Mouse (Mus musculus): ENCODE data around the gene Myt1l. TPM values are rescaled to one million over a fixed set of nuclear protein-coding genes. Genes with fewer than 3 reads are reported as not detected.

Myt1l gene
- total RNA-seq, 4 experiments from 2014 or later = 184 to 212 (median 200) TPM

DNA sequence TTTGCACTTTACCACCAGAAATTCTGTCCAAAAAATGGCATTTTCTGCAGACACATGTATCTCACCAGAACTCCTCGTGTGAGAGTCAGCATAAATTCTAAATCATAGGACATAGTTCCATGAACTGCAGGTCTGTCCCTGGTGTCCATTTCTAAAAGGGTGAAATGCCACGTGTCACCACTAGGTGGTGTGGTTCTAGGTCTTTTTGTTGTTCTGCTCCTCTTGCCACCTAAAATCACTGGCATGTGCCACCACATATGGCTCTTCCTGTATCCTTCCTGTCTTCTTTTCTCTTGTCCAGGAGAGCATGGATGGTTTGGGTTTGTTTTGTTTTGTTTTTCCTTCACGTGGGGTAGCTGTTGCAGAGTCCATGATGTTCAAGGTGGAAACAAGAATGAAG lies 366.5 kb downstream of the Myt1l start:
- peak in 1 of 2 experiments; percentile 53 for DNase-seq (ENCODE audit: low spot score in 2 of 2)

- no peak for DNase-seq (ENCODE audit: low spot score in 2 of 2)
Measured at GRCm38 (mm10) chr12:29897533-29898085, 369.4 kb downstream of the Myt1l start.

DNA sequence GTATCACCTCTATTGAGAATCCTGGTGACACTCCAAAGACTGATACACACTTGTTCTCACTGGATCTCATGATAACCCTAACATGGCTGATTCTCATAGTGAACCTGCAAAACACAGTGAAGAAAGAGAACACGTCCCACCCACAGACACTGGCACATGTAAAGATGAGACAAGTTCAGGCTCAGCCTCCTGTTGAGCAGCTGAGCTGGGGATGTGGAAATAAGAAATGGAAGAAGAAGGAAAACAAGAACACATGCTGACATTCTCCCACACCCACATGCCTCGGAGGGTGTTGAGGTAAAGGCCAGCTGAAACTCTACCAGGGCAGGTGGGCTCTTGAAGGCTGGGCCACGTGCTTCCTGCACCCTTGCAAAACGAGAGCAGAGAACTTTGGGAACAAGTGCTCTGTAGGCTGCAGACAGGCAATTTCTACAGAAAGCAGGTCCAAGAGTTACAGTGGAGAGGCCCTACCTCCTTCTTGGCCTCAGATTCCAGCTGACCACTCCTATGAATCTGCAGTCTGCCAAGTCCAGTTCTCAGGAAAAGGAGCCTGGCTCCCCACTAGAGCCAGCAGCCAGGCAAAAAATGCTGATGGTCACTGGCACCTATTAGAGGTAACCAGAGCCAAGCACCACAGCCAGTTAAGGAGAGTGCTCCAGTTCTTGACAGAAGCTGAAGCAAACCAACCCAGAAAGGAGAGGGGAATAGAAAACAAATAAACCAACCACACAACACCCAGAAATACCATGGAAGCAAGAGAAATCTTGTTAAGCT lies 376.1 kb downstream of the Myt1l start:
- peak; percentile 31 to 50 for DNase-seq (ENCODE audit: low spot score in 2 of 2)

DNA sequence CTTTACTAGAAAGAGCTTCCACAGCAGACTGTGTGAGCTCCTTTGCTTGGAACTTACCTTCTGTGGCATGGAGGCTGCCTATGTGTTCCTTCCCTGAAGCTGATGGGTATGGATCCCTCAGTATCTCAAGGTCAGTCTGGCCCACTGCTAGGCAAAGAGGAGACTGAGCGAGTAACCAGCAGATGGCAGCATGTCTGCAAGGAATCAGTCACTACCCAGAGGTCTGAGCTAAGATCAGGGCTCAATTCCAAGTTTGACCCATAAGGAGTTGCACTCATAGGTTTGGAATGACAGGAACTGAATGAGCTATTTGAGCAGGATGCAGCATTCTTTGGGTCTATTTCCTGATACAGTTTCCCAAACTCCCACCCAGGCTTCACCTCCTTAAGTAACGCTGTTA lies 378.9 kb downstream of the Myt1l start:
- DNase-seq (ENCODE audit: low spot score in 2 of 2) = peak in 1 of 2 experiments; percentile 47

- DNase-seq (ENCODE audit: low spot score in 2 of 2) = no peak
Measured at GRCm38 (mm10) chr12:29916139-29916538, 388.0 kb downstream of the Myt1l start.

- DNase-seq (ENCODE audit: low spot score in 2 of 2) = no peak
Measured at GRCm38 (mm10) chr12:29916807-29917206, 388.6 kb downstream of the Myt1l start.

DNA sequence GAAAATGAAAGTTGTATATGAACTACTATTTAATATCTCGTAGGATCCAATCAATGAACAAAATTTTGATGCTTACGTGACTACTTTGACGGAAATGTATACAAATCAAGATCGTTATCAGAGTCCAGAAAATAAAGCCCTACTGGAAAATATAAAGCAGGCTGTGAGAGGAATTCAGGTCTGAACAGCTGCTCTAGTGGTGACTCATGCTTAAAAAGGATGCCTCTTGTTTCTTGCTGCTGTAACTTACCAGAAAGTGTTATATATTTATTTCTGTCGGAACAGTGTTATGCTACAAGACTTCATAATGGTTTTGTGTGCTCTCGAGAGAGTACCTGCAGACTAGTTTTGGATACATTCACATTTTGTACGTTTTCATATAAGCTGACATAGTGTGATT lies 392.1 kb downstream of the Myt1l start:
- no peak for DNase-seq (ENCODE audit: low spot score in 2 of 2)

GRCm38 (mm10) chr12:29921481-29921880 lies 393.3 kb downstream of the Myt1l start:
- no peak for DNase-seq (ENCODE audit: low spot score in 2 of 2)

- peak; percentile 34 to 77 for DNase-seq (ENCODE audit: low spot score in 2 of 2)
Measured at GRCm38 (mm10) chr12:29926896-29927295, 398.7 kb downstream of the Myt1l start.

DNA sequence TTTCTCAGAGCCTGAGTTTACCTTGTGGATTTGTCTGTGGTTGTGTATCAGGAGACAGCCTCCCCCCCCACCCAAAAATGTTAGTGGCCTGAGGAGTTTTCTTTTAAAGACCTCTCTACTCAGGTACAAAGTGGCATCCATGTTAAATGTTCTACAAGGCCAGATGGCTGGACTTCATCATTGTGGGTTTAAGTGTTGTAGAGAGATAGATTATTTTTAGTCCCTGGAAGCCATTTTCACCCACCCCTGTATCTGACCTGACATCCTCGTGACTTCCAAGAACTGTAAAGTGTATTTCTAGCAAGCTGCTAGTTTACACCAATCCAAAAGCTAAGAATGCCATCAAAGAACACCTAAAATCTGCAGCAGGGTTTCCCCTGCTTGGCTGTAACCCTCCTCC lies 402.4 kb downstream of the Myt1l start:
- DNase-seq (ENCODE audit: low spot score in 2 of 2) = no peak

- DNase-seq (ENCODE audit: low spot score in 2 of 2) = no peak
Measured at GRCm38 (mm10) chr12:29932951-29933350, 404.8 kb downstream of the Myt1l start.

DNA sequence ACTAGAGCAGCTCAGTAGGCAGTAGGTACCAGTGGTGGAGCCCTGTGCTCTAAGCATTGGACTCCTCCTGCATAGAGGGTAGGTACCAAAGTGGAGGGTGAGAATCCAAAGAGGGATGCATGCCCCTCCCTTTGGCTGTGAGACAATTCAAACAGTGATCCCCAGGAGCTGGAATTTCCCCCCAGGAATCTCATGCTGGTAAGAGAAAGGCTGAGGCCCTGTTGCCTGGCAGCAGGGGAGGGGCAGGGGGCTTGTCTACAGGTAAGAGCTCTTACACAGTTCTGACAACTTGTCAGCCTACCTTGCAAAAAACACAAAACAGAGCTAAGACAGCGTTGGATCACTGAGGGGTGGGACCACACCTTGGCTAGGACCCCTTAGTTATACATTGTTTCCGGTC lies 405.3 kb downstream of the Myt1l start:
- no peak for DNase-seq (ENCODE audit: low spot score in 2 of 2)

DNA sequence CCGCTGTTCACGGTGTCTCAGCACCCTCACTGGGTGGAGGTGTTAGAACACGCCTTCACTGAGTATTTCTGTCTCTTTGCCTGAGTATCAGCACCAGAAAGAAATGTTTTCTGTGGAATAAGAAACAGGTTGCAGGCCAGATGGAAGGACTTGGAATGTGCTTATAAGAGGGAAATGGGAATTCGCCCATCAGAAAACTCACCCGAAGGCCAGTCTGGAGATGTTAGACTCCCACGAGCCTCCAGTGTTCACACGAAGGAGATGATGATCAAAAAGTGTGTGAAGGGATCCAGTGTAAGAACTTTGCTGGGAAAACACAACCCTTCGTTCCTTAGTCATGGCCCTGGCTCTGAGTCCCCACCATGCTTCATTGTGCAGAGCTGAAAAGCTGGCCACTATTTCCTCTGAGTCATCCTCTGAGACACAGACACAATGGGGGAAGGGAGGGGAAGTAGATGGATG lies 406.0 kb downstream of the Myt1l start:
- peak; percentile 64 to 67 for DNase-seq (ENCODE audit: low spot score in 2 of 2)

GRCm38 (mm10) chr12:29937308-29937707 lies 409.1 kb downstream of the Myt1l start, which contains the start of gene Pxdn:
TSS of gene Pxdn (plus strand) at chr12:29937608.
- DNase-seq (ENCODE audit: low spot score in 2 of 2) = no peak

DNA sequence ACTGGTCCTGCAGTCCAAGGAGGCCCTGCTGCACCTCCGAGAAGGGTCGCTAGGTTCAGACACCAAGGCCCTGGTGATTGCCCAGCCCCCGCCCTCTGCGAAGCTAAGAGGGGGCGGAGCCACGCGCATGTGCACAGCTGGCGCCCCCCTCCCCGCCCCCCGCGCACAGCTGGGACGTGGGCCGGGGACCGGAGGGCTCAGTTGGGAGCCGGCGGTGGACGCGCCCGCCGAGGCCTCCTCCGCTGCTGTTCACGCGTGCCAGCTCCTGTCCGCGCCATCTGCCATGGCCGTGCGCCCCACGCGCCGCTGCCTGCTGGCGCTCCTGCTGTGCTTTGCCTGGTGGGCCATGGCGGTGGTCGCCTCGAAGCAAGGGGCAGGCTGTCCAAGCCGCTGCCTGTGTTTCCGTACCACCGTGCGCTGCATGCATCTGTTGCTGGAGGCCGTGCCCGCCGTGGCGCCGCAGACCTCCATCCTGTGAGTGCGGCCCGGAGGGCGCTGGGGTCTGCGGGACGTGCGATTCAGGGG lies 409.7 kb downstream of the Myt1l start:
- peak in 1 of 2 experiments; percentile 62 for DNase-seq (ENCODE audit: low spot score in 2 of 2)

GRCm38 (mm10) chr12:29938376-29939041 lies 410.3 kb downstream of the Myt1l start:
- peak in 1 of 2 experiments; percentile 50 for DNase-seq (ENCODE audit: low spot score in 2 of 2)

DNA sequence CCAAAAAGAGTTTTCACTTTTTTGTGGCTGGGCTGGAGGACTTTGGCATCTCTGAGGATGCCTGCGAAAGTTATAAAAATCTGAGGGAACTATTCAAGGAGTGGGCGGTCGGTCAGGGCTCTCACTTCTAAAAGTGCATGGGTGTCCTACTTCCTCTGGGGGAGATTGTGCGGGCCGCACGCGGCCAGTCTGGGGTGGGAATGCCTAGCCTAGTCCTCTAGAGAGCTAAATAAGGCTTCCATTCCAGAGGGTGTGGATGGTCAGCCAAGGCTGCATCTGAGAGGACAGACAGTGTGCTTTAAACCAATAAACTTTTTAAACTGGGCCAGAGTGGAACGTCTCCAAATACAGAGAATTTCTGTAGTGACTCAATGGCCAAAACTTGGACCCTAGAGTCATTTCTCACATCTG lies 411.1 kb downstream of the Myt1l start:
- DNase-seq (ENCODE audit: low spot score in 2 of 2) = no peak

- DNase-seq (ENCODE audit: low spot score in 2 of 2) = no peak
Measured at GRCm38 (mm10) chr12:29942435-29942834, 414.3 kb downstream of the Myt1l start.

GRCm38 (mm10) chr12:29944650-29945049 lies 416.5 kb downstream of the Myt1l start:
- no peak for DNase-seq (ENCODE audit: low spot score in 2 of 2)

- DNase-seq (ENCODE audit: low spot score in 2 of 2) = no peak
Measured at GRCm38 (mm10) chr12:29945182-29945743, 417.1 kb downstream of the Myt1l start.

DNA sequence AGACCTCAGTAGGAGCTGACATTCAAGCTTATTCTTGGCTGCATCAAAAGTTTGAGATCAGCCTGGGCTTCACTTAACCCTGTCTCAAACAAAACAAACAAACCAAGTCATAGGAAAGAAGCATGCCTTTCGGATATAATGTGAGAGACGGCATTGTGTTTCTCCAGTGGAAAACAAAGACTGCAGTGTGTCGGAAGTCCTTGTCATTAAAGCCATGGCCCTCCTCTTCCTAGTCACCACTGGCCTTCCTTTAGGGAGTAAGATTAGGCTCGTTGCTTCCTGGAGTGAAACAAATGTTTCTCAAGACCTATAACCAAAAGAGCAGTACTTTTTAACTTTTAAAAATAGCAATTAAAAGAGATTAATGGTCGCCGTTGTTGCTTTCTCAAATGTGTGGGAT lies 422.9 kb downstream of the Myt1l start:
- DNase-seq (ENCODE audit: low spot score in 2 of 2) = no peak

DNA sequence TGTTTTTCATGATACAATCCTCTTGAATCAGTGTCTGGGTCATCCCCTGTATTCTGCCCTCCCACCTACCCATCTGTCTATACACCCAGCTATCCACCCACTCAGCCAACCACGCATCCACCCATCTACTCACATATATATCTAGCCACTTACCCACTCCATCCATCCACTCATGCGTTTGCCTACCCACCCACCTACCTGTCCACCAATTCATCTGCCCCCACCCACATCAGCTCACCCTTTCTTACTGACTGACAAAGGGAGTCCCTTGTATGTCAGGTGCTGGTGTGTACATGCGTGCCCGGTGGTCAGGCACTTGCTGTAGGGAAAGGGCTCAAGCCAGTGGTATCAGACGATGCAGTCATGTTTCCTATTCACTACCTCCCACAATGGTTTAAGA lies 423.3 kb downstream of the Myt1l start:
- DNase-seq (ENCODE audit: low spot score in 2 of 2) = no peak

All from layer of hippocampus, adult 8-10 months (tissue).